Mouse (Mus musculus): ENCODE measurements around the gene Gm13288. TPM values are rescaled to one million over a fixed set of nuclear protein-coding genes. Genes with fewer than 3 reads are reported as not detected.
A peak's percentile ranks its signal among the peaks of the same experiment; 100 is the strongest.
"Not testable (repeated sequence)": the region's sequence is repeated elsewhere in the genome, so short reads cannot be mapped to it uniquely, and the experiment has no call there.

The Gm13288 gene
- polyA plus RNA-seq (2015; fragmentation: Nextera tagmentation; extraction: Ambion mirVana): not detected in 2 replicates

- H3K4me2 ChIP-seq (replicated peaks; ENCODE audit: low read depth): not testable (repeated sequence)
- WGBS: no CpG with 5 or more reads among the region's 8 CpGs
Observed at GRCm38 (mm10) chr4:88805231-88805630, at the start of gene Gm13288. Gene Gm13288, plus strand, starts transcription at chr4:88805531.

DNA sequence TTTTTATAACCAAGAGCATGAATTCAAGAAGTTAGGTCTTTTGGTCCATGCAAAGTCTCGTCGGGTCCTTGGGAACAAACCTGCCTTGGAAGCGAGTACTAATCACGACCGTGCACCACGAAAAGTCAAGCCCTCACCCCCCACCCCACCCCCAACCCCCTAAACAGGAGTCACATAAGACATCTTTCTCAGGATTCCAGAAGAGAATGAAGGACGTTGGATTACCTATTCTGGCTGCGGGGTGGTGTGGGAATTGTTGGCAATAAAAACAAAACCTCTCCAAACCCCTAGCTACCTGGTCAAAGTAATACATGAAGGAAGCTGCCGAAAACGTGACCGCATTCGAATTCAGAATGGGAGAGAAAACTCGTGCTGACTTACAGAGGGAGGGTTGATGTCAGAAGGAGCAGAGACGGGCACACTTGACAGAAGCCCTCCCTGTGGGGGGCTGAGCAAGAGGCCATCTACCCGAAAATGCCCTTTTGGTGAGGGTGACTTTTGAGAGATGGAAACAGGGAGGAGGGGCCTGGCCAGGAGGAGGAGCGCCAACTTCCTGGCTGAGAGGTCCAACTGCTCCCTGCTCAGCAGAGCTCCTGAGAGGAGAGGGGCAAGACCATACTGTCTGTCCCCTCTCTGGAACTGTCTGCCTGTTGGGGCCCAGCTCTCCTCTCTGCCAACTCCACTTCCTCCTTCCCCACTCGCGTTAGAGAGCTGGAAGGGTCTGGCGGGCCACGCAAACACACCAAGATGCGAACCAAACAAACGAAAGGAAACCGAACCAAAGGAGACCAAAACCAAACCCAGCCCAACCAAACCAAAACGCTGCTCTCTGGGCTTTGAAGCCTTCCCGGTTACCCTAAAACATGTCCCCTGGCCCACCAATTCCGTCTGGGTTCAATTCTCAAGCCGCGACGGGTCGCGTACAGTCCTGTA is 48.5 kb upstream of the Gm13288 start:
- H3K27me3 ChIP-seq (ENCODE audit: control insufficient read depth, insufficient read depth, low read length); ATAC-seq (ENCODE audit: low FRiP score, low TSS enrichment); H3K36me3 ChIP-seq (ENCODE audit: control insufficient read depth, insufficient read depth, low read length); H3K4me1 ChIP-seq (replicated peaks; ENCODE audit: control insufficient read depth, insufficient read depth); H3K9me3 ChIP-seq (ENCODE audit: control insufficient read depth, low read length): not testable (repeated sequence)
- DNase-seq (ENCODE audit: low spot score): peak; percentile 48
- Histone ChIP-seq H3K4me2 (replicated peaks; ENCODE audit: low read depth) (peak overlapping the region; percentile 66), H3K27ac (replicated peaks) (peak overlapping the region; percentile 96), H3K9ac (ENCODE audit: low read length) (peak overlapping the region; percentile 64), H3K4me3 (ENCODE audit: low read depth, low read length) (peak overlapping the region; percentile 49)
- 11% methylated on average over 28 of the region's 31 CpGs for WGBS

More at GRCm38 (mm10) chr4:88805231-88805630, at the start of gene Gm13288:
- not testable (repeated sequence) for H3K27me3 ChIP-seq (ENCODE audit: control insufficient read depth, insufficient read depth, low read length); H3K36me3 ChIP-seq (ENCODE audit: control insufficient read depth, insufficient read depth, low read length); H3K9ac ChIP-seq (ENCODE audit: low read length); H3K4me1 ChIP-seq (replicated peaks; ENCODE audit: control insufficient read depth, insufficient read depth); H3K4me3 ChIP-seq (ENCODE audit: low read depth, low read length); DNase-seq (ENCODE audit: low spot score); ATAC-seq (ENCODE audit: low FRiP score, low TSS enrichment); H3K9me3 ChIP-seq (ENCODE audit: control insufficient read depth, low read length); H3K27ac ChIP-seq (replicated peaks)

DNA sequence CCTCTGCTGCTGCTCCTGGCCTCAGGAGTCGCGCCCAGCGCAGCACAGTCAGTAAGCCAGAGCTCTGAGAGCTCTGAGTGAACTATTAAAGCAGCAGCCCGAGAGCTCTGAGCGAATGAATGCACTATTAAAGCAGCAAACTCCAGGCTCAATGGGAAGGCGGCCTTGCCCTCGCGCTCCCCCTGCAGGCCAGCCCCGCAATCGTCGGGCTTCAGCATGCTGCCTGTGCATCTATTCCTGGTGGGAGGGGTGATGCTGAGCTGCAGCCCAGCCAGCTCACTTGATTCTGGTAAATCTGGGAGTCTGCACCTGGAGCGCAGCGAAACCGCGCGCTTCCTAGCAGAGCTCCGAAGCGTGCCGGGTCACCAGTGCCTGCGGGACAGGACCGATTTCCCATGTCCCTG is 47.7 kb upstream of the Gm13288 start:
- H3K9me3 ChIP-seq (ENCODE audit: control insufficient read depth, low read length); H3K27me3 ChIP-seq (ENCODE audit: control insufficient read depth, insufficient read depth, low read length); H3K4me1 ChIP-seq (replicated peaks; ENCODE audit: control insufficient read depth, insufficient read depth); H3K36me3 ChIP-seq (ENCODE audit: control insufficient read depth, insufficient read depth, low read length): not testable (repeated sequence)
- TF ChIP-seq CTCF (IDR thresholded peaks at IDR 0.05; ENCODE audit: low read depth): peak; percentile 72
- DNase-seq (ENCODE audit: low spot score): peak; percentile 82
- peak overlapping the region; percentile 96 for H3K27ac ChIP-seq (replicated peaks)
- ATAC-seq (ENCODE audit: low FRiP score, low TSS enrichment): peak; percentile 100
- H3K9ac ChIP-seq (ENCODE audit: low read length): peak overlapping the region; percentile 64
- H3K4me3 ChIP-seq (ENCODE audit: low read depth, low read length): peak overlapping the region; percentile 49
- H3K4me2 ChIP-seq (replicated peaks; ENCODE audit: low read depth): peak overlapping the region; percentile 66
- WGBS: 0% methylated on average over 16 of the region's 21 CpGs

DNA sequence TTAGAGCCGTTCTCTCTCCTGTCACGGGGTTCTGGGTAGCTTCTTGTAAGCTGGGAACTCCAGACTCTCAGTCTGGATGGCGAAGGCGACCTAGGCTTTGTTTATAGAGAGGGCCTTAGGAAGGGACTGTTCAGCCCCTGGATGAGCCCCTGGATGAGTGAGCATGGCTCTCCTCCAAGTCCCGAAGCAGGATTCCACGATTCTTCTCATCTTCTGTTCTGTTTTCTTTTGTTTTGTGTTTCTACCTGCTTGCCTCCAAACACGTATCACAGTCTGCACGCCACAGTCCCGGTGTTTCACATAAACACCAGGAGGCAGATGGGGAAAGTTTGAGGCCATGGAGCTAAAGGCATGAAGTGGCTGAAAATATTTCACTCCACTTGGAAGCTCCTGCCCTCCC is 46.6 kb upstream of the Gm13288 start:
- H3K4me1 ChIP-seq (replicated peaks; ENCODE audit: control insufficient read depth, insufficient read depth); H3K9ac ChIP-seq (ENCODE audit: low read length); H3K27ac ChIP-seq (replicated peaks); H3K4me2 ChIP-seq (replicated peaks; ENCODE audit: low read depth); ATAC-seq (ENCODE audit: low FRiP score, low TSS enrichment); H3K9me3 ChIP-seq (ENCODE audit: control insufficient read depth, low read length); H3K36me3 ChIP-seq (ENCODE audit: control insufficient read depth, insufficient read depth, low read length); H3K27me3 ChIP-seq (ENCODE audit: control insufficient read depth, insufficient read depth, low read length); H3K4me3 ChIP-seq (ENCODE audit: low read depth, low read length); DNase-seq (ENCODE audit: low spot score): not testable (repeated sequence)
- 85% methylated on average over 8 of the region's 9 CpGs for WGBS

GRCm38 (mm10) chr4:88759610-88760268 is 45.6 kb upstream of the Gm13288 start, which contains the start of gene Gm13283:
Gene Gm13283, plus strand, starts transcription at chr4:88760119.
- Histone ChIP-seq H3K27ac (replicated peaks) (0 out of 2 replicates have a peak within 1 kb of the TSS, but pooled peaks have one; percentile 24), H3K4me3 (ENCODE audit: low read depth, low read length) (peak within 1 kb of the TSS; percentile 31), H3K4me2 (replicated peaks; ENCODE audit: low read depth) (peak within 1 kb of the TSS; percentile 41)
- H3K9ac ChIP-seq (ENCODE audit: low read length); ATAC-seq (ENCODE audit: low FRiP score, low TSS enrichment); H3K9me3 ChIP-seq (ENCODE audit: control insufficient read depth, low read length); DNase-seq (ENCODE audit: low spot score); H3K4me1 ChIP-seq (replicated peaks; ENCODE audit: control insufficient read depth, insufficient read depth); H3K36me3 ChIP-seq (ENCODE audit: control insufficient read depth, insufficient read depth, low read length); H3K27me3 ChIP-seq (ENCODE audit: control insufficient read depth, insufficient read depth, low read length): not testable (repeated sequence)
- WGBS: 27% methylated on average over 7 of the region's 14 CpGs

DNA sequence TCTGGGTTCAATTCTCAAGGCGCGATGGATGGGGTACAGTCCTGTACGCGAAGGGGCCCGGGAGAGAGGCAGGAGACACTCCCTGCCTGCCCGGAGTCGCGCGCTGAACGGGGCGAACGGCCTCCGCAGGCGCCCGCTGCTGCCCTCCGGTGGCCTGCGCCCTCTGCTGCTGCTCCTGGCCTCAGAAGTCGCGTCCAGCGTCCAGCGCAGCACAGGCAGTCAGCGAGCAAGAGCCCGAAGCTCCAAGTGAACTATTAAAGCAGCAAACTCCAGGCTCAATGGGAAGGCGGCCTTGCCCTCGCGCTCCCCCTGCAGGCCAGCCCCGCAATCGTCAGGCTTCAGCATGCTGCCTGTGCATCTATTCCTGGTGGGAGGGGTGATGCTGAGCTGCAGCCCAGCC is 44.9 kb upstream of the Gm13288 start:
- not testable (repeated sequence) for H3K27me3 ChIP-seq (ENCODE audit: control insufficient read depth, insufficient read depth, low read length); ATAC-seq (ENCODE audit: low FRiP score, low TSS enrichment); H3K4me1 ChIP-seq (replicated peaks; ENCODE audit: control insufficient read depth, insufficient read depth); H3K9me3 ChIP-seq (ENCODE audit: control insufficient read depth, low read length); H3K36me3 ChIP-seq (ENCODE audit: control insufficient read depth, insufficient read depth, low read length); H3K9ac ChIP-seq (ENCODE audit: low read length)
- Histone ChIP-seq H3K27ac (replicated peaks) (0 out of 2 replicates have a peak overlapping the region, but pooled peaks have one; percentile 24), H3K4me2 (replicated peaks; ENCODE audit: low read depth) (peak overlapping the region; percentile 41), H3K4me3 (ENCODE audit: low read depth, low read length) (peak overlapping the region; percentile 31)
- peak; percentile 79 for DNase-seq (ENCODE audit: low spot score)
- peak; percentile 71 for TF ChIP-seq CTCF (IDR thresholded peaks at IDR 0.05; ENCODE audit: low read depth)
- WGBS: under 1% methylated on average over 21 of the region's 28 CpGs

All from stomach, postnatal 0 days (tissue).